Comparison of ENCODE assay signal across 17 mouse cellular contexts in the genomic region with DNA sequence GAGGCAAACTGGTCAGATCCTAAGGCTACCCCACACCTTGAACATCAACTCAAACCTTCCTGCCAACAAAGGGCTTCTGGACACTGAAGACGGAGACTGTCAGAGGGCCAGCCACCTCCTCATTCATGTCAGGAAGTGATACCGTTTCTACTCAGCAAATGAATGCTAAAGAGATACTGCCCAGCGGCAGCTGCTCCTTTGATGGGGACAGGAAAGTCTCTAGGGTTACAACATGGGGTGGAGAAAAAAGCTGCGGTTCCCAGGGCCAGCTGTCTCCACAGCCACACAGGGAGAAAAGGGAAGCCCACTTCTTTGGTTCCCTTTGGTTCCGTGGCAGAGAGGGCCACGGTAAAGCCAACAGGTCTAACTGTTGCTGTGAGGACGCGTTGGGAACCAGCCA. TPM values are rescaled to one million over a fixed set of nuclear protein-coding genes. Genes with fewer than 3 reads are reported as not detected.
DNase-seq lines count a peak whose midpoint lies in the region; ATAC-seq and TF ChIP-seq lines count a peak whose summit lies in the region.
"Had no signal": no experiment of that assay in that cellular context is flagged by ENCODE, and none has a peak within 500 bp of the region (broad histone marks: within the 10 kb centered on the region; RNA-seq: fewer than 3 reads in every experiment).

No protein-coding gene starts in this region.

- 44% methylated on average over 8 of the region's 8 CpGs for WGBS in heart, embryonic 16.5 days
- 33% methylated on average over 8 of the region's 8 CpGs for WGBS in heart, adult 2 months
- WGBS in spleen, adult 2 months = 78% methylated on average over 8 of the region's 8 CpGs
- 72% methylated on average over 8 of the region's 8 CpGs for WGBS in liver, embryonic 13.5 days (ENCODE audit: insufficient replicate concordance)
- 90% methylated on average over 8 of the region's 8 CpGs for WGBS in forebrain, embryonic 11.5 days

- peaks cover 19% of the 10 kb centered on the region for H3K36me3 ChIP-seq in heart, embryonic 16.5 days (ENCODE audit: control insufficient read depth, insufficient read depth)
- H3K36me3 ChIP-seq in heart, adult 2 months (ENCODE audit: control insufficient read depth, insufficient read depth, low read length) = 0 out of 2 replicates have a peak, but pooled peaks cover 2% of the 10 kb centered on the region
- peaks cover 19% of the 10 kb centered on the region for H3K36me3 ChIP-seq in spleen, adult 2 months (ENCODE audit: control insufficient read depth, insufficient read depth, low read length)
- H3K36me3 ChIP-seq in liver, embryonic 13.5 days = peaks cover 98% of the 10 kb centered on the region
- peaks cover 6% of the 10 kb centered on the region for H3K36me3 ChIP-seq in forebrain, embryonic 11.5 days (ENCODE audit: control insufficient read depth, insufficient read depth, low read length)

- TF ChIP-seq EP300 in heart, adult 2 months (IDR thresholded peaks at IDR 0.05; ENCODE audit: insufficient read depth, low read depth, low read length) = no peak

- TF ChIP-seq CTCF in heart, adult 2 months (IDR thresholded peaks at IDR 0.05) = no peak
- TF ChIP-seq CTCF in spleen, adult 2 months (IDR thresholded peaks at IDR 0.05; ENCODE audit: extremely low read depth, insufficient read depth, insufficient read length, insufficient replicate concordance) = no peak

- H3K4me1 ChIP-seq in heart, embryonic 16.5 days (ENCODE audit: control insufficient read depth, insufficient read depth, low read length) = peaks cover 38% of the 10 kb centered on the region
- peaks cover 31% of the 10 kb centered on the region for H3K4me1 ChIP-seq in heart, adult 2 months (ENCODE audit: control insufficient read depth, insufficient read depth, low read length)
- no peaks in the 10 kb centered on the region; the same call in 1 of the 2 replicates for H3K4me1 ChIP-seq in spleen, adult 2 months (ENCODE audit: control insufficient read depth, insufficient read depth, insufficient read length)
- H3K4me1 ChIP-seq in liver, embryonic 13.5 days (replicated peaks) = peaks cover 33% of the 10 kb centered on the region
- no peaks in the 10 kb centered on the region for H3K4me1 ChIP-seq in forebrain, embryonic 11.5 days (replicated peaks; ENCODE audit: control insufficient read depth, insufficient read depth, low read length)
- H3K4me1 ChIP-seq: neural tube, embryonic 12.5 days had no signal

- no peak overlapping the region for H3K9ac ChIP-seq in heart, embryonic 16.5 days (ENCODE audit: low read length)
- no peak overlapping the region for H3K9ac ChIP-seq in heart, adult 2 months (ENCODE audit: low read depth, low read length)
- no peak overlapping the region for H3K9ac ChIP-seq in liver, embryonic 13.5 days
- no peak overlapping the region for H3K9ac ChIP-seq in forebrain, embryonic 11.5 days (ENCODE audit: low read length)
- H3K9ac ChIP-seq: liver, embryonic 14.5 days had no signal

- H3K27me3 ChIP-seq in heart, embryonic 16.5 days (ENCODE audit: control insufficient read depth, insufficient read depth, low read length) = no peaks in the 10 kb centered on the region
- H3K27me3 ChIP-seq in heart, adult 2 months (ENCODE audit: control insufficient read depth, insufficient read depth, low read length) = no peaks in the 10 kb centered on the region
- H3K27me3 ChIP-seq in spleen, adult 2 months (ENCODE audit: control insufficient read depth, insufficient read depth, low read length) = no peaks in the 10 kb centered on the region
- H3K27me3 ChIP-seq in liver, embryonic 13.5 days = no peaks in the 10 kb centered on the region
- H3K27me3 ChIP-seq in forebrain, embryonic 11.5 days (ENCODE audit: control insufficient read depth, insufficient read depth, low read length) = no peaks in the 10 kb centered on the region
- H3K27me3 ChIP-seq: CH12.LX; neural tube, embryonic 12.5 days had no signal

- ATAC-seq in heart, embryonic 16.5 days (replicated peaks; ENCODE audit: extremely low read depth, insufficient read depth, low FRiP score) = no peak
- no peak for ATAC-seq in liver, embryonic 13.5 days (ENCODE audit: low read depth)
- ATAC-seq in forebrain, embryonic 11.5 days (replicated peaks; ENCODE audit: low FRiP score) = no peak
- ATAC-seq: inflammation-experienced regulatory T-cells, adult 6 months had no signal

- intact Hi-C loops in heart, adult 2 months (cut with DNase I) = no loop called here

- H3K27ac ChIP-seq in heart, embryonic 16.5 days (ENCODE audit: low read length) = peak overlapping the region; percentile 80
- no peak overlapping the region; the same call in 1 of the 2 replicates for H3K27ac ChIP-seq in heart, adult 2 months
- H3K27ac ChIP-seq in spleen, adult 2 months (ENCODE audit: insufficient read depth, low read length) = 0 out of 2 replicates have a peak overlapping the region, but pooled peaks have one; percentile 30
- peak overlapping the region; percentile 65 for H3K27ac ChIP-seq in liver, embryonic 13.5 days
- no peak overlapping the region for H3K27ac ChIP-seq in forebrain, embryonic 11.5 days (ENCODE audit: low read depth, low read length)
- H3K27ac ChIP-seq: liver, embryonic 14.5 days; neural tube, embryonic 12.5 days had no signal

- H3K9me3 ChIP-seq in heart, embryonic 16.5 days (replicated peaks; ENCODE audit: control insufficient read depth, low read length) = no peaks in the 10 kb centered on the region
- H3K9me3 ChIP-seq in liver, embryonic 13.5 days (replicated peaks) = no peaks in the 10 kb centered on the region
- H3K9me3 ChIP-seq in forebrain, embryonic 11.5 days (ENCODE audit: control insufficient read depth, low read length) = no peaks in the 10 kb centered on the region
- H3K9me3 ChIP-seq: neural tube, embryonic 12.5 days had no signal

- no peak for TF ChIP-seq POLR2A in heart, adult 2 months (IDR thresholded peaks at IDR 0.05; ENCODE audit: insufficient read depth, low read depth, low read length)
- no peak for TF ChIP-seq POLR2A in spleen, adult 2 months (IDR thresholded peaks at IDR 0.05; ENCODE audit: low read depth, low read length)

- H3K79me2 ChIP-seq in heart, adult 2 months (replicated peaks; ENCODE audit: control insufficient read depth, insufficient read depth, low read length) = no peaks in the 10 kb centered on the region

- no peak for DNase-seq in heart, adult 2 months
- no peak for DNase-seq in spleen, adult 2 months (ENCODE audit: low read depth in 1 of 2, low spot score in 2 of 2)
- no peak for DNase-seq in spleen, postnatal 14 days (ENCODE audit: low spot score in 2 of 2)
- DNase-seq in liver, embryonic 13.5 days = no peak
- no peak for DNase-seq in forebrain, embryonic 11.5 days (ENCODE audit: low spot score)
- no peak for DNase-seq in right cerebral cortex, postnatal 36 days (ENCODE audit: low spot score in 2 of 2)
- DNase-seq: adrenal gland, postnatal 25 days; cerebellum, adult 9-10 months; gastrocnemius, postnatal 25 days; right cerebral cortex, adult 18-20 months had no signal

- H3K4me2 ChIP-seq in heart, embryonic 16.5 days (ENCODE audit: low read depth, low read length) = no peak overlapping the region
- H3K4me2 ChIP-seq in liver, embryonic 13.5 days = no peak overlapping the region
- H3K4me2 ChIP-seq in forebrain, embryonic 11.5 days (ENCODE audit: low read depth, low read length, severe bottlenecking) = no peak overlapping the region
- H3K4me2 ChIP-seq: neural tube, embryonic 12.5 days had no signal

- H3K4me3 ChIP-seq in heart, embryonic 16.5 days (ENCODE audit: low read length) = no peak overlapping the region
- no peak overlapping the region for H3K4me3 ChIP-seq in heart, adult 2 months
- no peak overlapping the region for H3K4me3 ChIP-seq in spleen, adult 2 months (ENCODE audit: extremely low read depth, insufficient read depth, insufficient read length)
- H3K4me3 ChIP-seq in liver, embryonic 13.5 days (replicated peaks) = no peak overlapping the region
- H3K4me3 ChIP-seq in forebrain, embryonic 11.5 days (ENCODE audit: low read depth, low read length) = no peak overlapping the region
- H3K4me3 ChIP-seq: erythroblast, embryonic 14.5 days; neural tube, embryonic 12.5 days had no signal

RNA-seq across cellular contexts. Expression of a gene that starts 19.5 kb away (rescaled TPM):
- 12.4 and 12.6 TPM in 2 replicates for polyA plus RNA-seq in heart, embryonic 16.5 days (2015; fragmentation: Nextera tagmentation; extraction: Ambion mirVana)
- total RNA-seq in heart, adult 2 months (2021) = 1 to 10 TPM; 8.0 to 8.4 TPM
- 11.7 and 19.0 TPM in 2 replicates for polyA plus RNA-seq in heart, adult 2 months (2012; rRNA removed)
- 8.1 and 8.2 TPM in 2 replicates for polyA plus RNA-seq in spleen, adult 2 months (2012; rRNA removed)
- 2.7 and 3.0 TPM in 2 replicates for polyA plus RNA-seq in liver, embryonic 13.5 days (2015; fragmentation: Nextera tagmentation; extraction: Ambion mirVana)
- 1.8 and 2.5 TPM in 2 replicates for polyA plus RNA-seq in forebrain, embryonic 11.5 days (2014; fragmentation: Nextera tagmentation; extraction: Ambion mirVana)

RNA-seq across cellular contexts. Expression of a gene that starts 19.9 kb away (rescaled TPM):
- polyA plus RNA-seq in heart, embryonic 16.5 days (2015; fragmentation: Nextera tagmentation; extraction: Ambion mirVana) = 48.3 and 55.2 TPM in 2 replicates
- total RNA-seq in heart, adult 2 months (2021) = 10 to 100 TPM in 1 of 2 experiments, 1 to 10 TPM in 1; 8.6 to 10.9 TPM
- 27.9 and 38.7 TPM in 2 replicates for polyA plus RNA-seq in heart, adult 2 months (2012; rRNA removed)
- polyA plus RNA-seq in spleen, adult 2 months (2012; rRNA removed) = 40.5 and 48.0 TPM in 2 replicates
- 62.2 and 69.8 TPM in 2 replicates for polyA plus RNA-seq in liver, embryonic 13.5 days (2015; fragmentation: Nextera tagmentation; extraction: Ambion mirVana)
- 108 and 118 TPM in 2 replicates for polyA plus RNA-seq in forebrain, embryonic 11.5 days (2014; fragmentation: Nextera tagmentation; extraction: Ambion mirVana)

RNA-seq across cellular contexts. Expression of a gene that starts 31.3 kb away (rescaled TPM):
- 97.5 and 103 TPM in 2 replicates for polyA plus RNA-seq in heart, embryonic 16.5 days (2015; fragmentation: Nextera tagmentation; extraction: Ambion mirVana)
- total RNA-seq in heart, adult 2 months (2021) = 10 to 100 TPM; 82.3 to 83.5 TPM
- polyA plus RNA-seq in heart, adult 2 months (2012; rRNA removed) = 71.8 and 104 TPM in 2 replicates
- 59.9 and 74.8 TPM in 2 replicates for polyA plus RNA-seq in spleen, adult 2 months (2012; rRNA removed)
- 56.7 and 60.0 TPM in 2 replicates for polyA plus RNA-seq in liver, embryonic 13.5 days (2015; fragmentation: Nextera tagmentation; extraction: Ambion mirVana)
- 232 and 246 TPM in 2 replicates for polyA plus RNA-seq in forebrain, embryonic 11.5 days (2014; fragmentation: Nextera tagmentation; extraction: Ambion mirVana)

RNA-seq across cellular contexts. Expression of a gene that starts 41.8 kb away (rescaled TPM):
- polyA plus RNA-seq in heart, embryonic 16.5 days (2015; fragmentation: Nextera tagmentation; extraction: Ambion mirVana) = 0.07 TPM in 1 of 2 replicates, not detected in the other
- not detected for total RNA-seq in heart, adult 2 months (2021)
- polyA plus RNA-seq in heart, adult 2 months (2012; rRNA removed) = not detected in 2 replicates
- not detected in 2 replicates for polyA plus RNA-seq in spleen, adult 2 months (2012; rRNA removed)
- polyA plus RNA-seq in liver, embryonic 13.5 days (2015; fragmentation: Nextera tagmentation; extraction: Ambion mirVana) = not detected in 2 replicates
- polyA plus RNA-seq in forebrain, embryonic 11.5 days (2014; fragmentation: Nextera tagmentation; extraction: Ambion mirVana) = not detected in 2 replicates
- total RNA-seq: adrenal gland, postnatal 25 days; CH12.LX; gastrocnemius, postnatal 25 days; layer of hippocampus, postnatal 14 days had no signal
- polyA plus RNA-seq: erythroblast, embryonic 14.5 days; inflammation-experienced regulatory T-cells, adult 6 months; neural tube, embryonic 12.5 days had no signal

RNA-seq across cellular contexts. Expression of a gene that starts 50.2 kb away (rescaled TPM):
- 1.5 and 1.6 TPM in 2 replicates for polyA plus RNA-seq in heart, embryonic 16.5 days (2015; fragmentation: Nextera tagmentation; extraction: Ambion mirVana)
- under 1 TPM; 0.14 to 0.47 TPM for total RNA-seq in heart, adult 2 months (2021)
- 0.25 and 0.67 TPM in 2 replicates for polyA plus RNA-seq in heart, adult 2 months (2012; rRNA removed)
- 1.3 TPM in 2 replicates for polyA plus RNA-seq in spleen, adult 2 months (2012; rRNA removed)
- 2.5 TPM in 2 replicates for polyA plus RNA-seq in liver, embryonic 13.5 days (2015; fragmentation: Nextera tagmentation; extraction: Ambion mirVana)
- 10.1 and 10.7 TPM in 2 replicates for polyA plus RNA-seq in forebrain, embryonic 11.5 days (2014; fragmentation: Nextera tagmentation; extraction: Ambion mirVana)

Comparison
In these comparisons a context has a peak if more than half of its experiments do, and no peak if none do; other contexts are left out.
1. H3K27ac ChIP-seq: peak in heart, embryonic 16.5 days (single experiment), spleen, adult 2 months (single experiment) and liver, embryonic 13.5 days (single experiment); none in heart, adult 2 months (single experiment) and forebrain, embryonic 11.5 days (single experiment).